Mouse (Mus musculus): ENCODE results near the gene Cuedc1.

The Cuedc1 gene

GRCm38 (mm10) chr11:88148015-88148637, 50.3 kb downstream of the Cuedc1 start:
- no peak for DNase-seq (ENCODE audit: low read depth, low spot score)

- DNase-seq (ENCODE audit: low read depth, low spot score) = no peak
Observed at GRCm38 (mm10) chr11:88148638-88149279, 50.9 kb downstream of the Cuedc1 start.

GRCm38 (mm10) chr11:88151379-88152155, 53.7 kb downstream of the Cuedc1 start:
- DNase-seq (ENCODE audit: low read depth, low spot score) = no peak

GRCm38 (mm10) chr11:88153880-88154279, 56.0 kb downstream of the Cuedc1 start:
- no peak for DNase-seq (ENCODE audit: low read depth, low spot score)

GRCm38 (mm10) chr11:88154500-88154899, 56.6 kb downstream of the Cuedc1 start:
- DNase-seq (ENCODE audit: low read depth, low spot score) = no peak

GRCm38 (mm10) chr11:88155451-88155850, 57.6 kb downstream of the Cuedc1 start:
- DNase-seq (ENCODE audit: low read depth, low spot score) = no peak

- DNase-seq (ENCODE audit: low read depth, low spot score) = no peak
Observed at GRCm38 (mm10) chr11:88155998-88156397, 58.1 kb downstream of the Cuedc1 start.

GRCm38 (mm10) chr11:88156403-88156802, 58.5 kb downstream of the Cuedc1 start:
- DNase-seq (ENCODE audit: low read depth, low spot score) = no peak

GRCm38 (mm10) chr11:88158842-88159246, 61.0 kb downstream of the Cuedc1 start:
- DNase-seq (ENCODE audit: low read depth, low spot score) = no peak

GRCm38 (mm10) chr11:88159389-88159788, 61.5 kb downstream of the Cuedc1 start:
- DNase-seq (ENCODE audit: low read depth, low spot score) = no peak

GRCm38 (mm10) chr11:88160316-88160715, 62.5 kb downstream of the Cuedc1 start:
- DNase-seq (ENCODE audit: low read depth, low spot score) = no peak

- no peak for DNase-seq (ENCODE audit: low read depth, low spot score)
Observed at GRCm38 (mm10) chr11:88161051-88161581, 63.3 kb downstream of the Cuedc1 start.

- DNase-seq (ENCODE audit: low read depth, low spot score) = peak; percentile 78
Observed at GRCm38 (mm10) chr11:88161651-88162362, 63.9 kb downstream of the Cuedc1 start.

- no peak for DNase-seq (ENCODE audit: low read depth, low spot score)
Observed at GRCm38 (mm10) chr11:88162740-88163139, 64.9 kb downstream of the Cuedc1 start.

GRCm38 (mm10) chr11:88164213-88164723, 66.4 kb downstream of the Cuedc1 start:
- DNase-seq (ENCODE audit: low read depth, low spot score) = no peak

GRCm38 (mm10) chr11:88164801-88165377, 67.0 kb downstream of the Cuedc1 start:
- no peak for DNase-seq (ENCODE audit: low read depth, low spot score)

- DNase-seq (ENCODE audit: low read depth, low spot score) = no peak
Observed at GRCm38 (mm10) chr11:88165683-88166364, 68.0 kb downstream of the Cuedc1 start.

GRCm38 (mm10) chr11:88166471-88166870, 68.6 kb downstream of the Cuedc1 start:
- no peak for DNase-seq (ENCODE audit: low read depth, low spot score)

GRCm38 (mm10) chr11:88168611-88169010, 70.8 kb downstream of the Cuedc1 start:
- DNase-seq (ENCODE audit: low read depth, low spot score) = no peak

GRCm38 (mm10) chr11:88169531-88170040, 71.7 kb downstream of the Cuedc1 start:
- no peak for DNase-seq (ENCODE audit: low read depth, low spot score)
